Mouse (Mus musculus) intestine, postnatal 0 days (tissue): Measurements from ENCODE around the gene Ngp. TPM values are rescaled to one million over a fixed set of nuclear protein-coding genes. Genes with fewer than 3 reads are reported as not detected.
A peak's percentile ranks its signal among the peaks of the same experiment; 100 is the strongest.
"Not testable (repeated sequence)": the region's sequence is repeated elsewhere in the genome, so short reads cannot be mapped to it uniquely, and the experiment has no call there.

Experiments used
- ATAC-seq: fragments of 200-750 bp; cut with Nextera tagmentation; 2 replicates; pipeline ENCODE4 v1.8.0; 2017; ENCODE audit warnings: mild to moderate bottlenecking, moderate TSS enrichment, moderate library complexity
- H3K27ac ChIP-seq: fragments of 300-500 bp; sonication (generic); 2 replicates; pipeline ENCODE4 v1.5.1; 2014; ENCODE audit warnings: mild to moderate bottlenecking, low read depth, low read length, moderate library complexity
- H3K27me3 ChIP-seq: fragments of 300-500 bp; sonication (generic); replicated peaks from 2 replicates; pipeline ENCODE4 v1.6.1; 2014; ENCODE audit warnings: low read length, mixed read lengths; ENCODE audit not compliant: control insufficient read depth, insufficient read depth
- H3K36me3 ChIP-seq: fragments of 300-500 bp; sonication (generic); 2 replicates; pipeline ENCODE4 v1.6.1; 2014; ENCODE audit warnings: mild to moderate bottlenecking, moderate library complexity; ENCODE audit not compliant: control insufficient read depth, insufficient read depth
- H3K4me1 ChIP-seq: fragments of 300-500 bp; sonication (generic); replicated peaks from 2 replicates; pipeline ENCODE4 v1.6.1; 2014; ENCODE audit warnings: antibody characterized with exemption, low read length, mixed read lengths; ENCODE audit not compliant: control insufficient read depth, insufficient read depth
- H3K4me2 ChIP-seq: fragments of 300-500 bp; sonication (generic); replicated peaks from 2 replicates; pipeline ENCODE4 v1.6.1; 2014; ENCODE audit warnings: low read depth, mild to moderate bottlenecking, moderate library complexity
- H3K4me3 ChIP-seq: fragments of 300-500 bp; sonication (generic); 2 replicates; pipeline ENCODE4 v1.5.1; 2014; ENCODE audit warnings: low read depth, low read length
- H3K9ac ChIP-seq: fragments of 300-500 bp; sonication (generic); 2 replicates; pipeline ENCODE4 v1.6.1; 2014; ENCODE audit warnings: mild to moderate bottlenecking, low read depth, low read length
- H3K9me3 ChIP-seq: fragments of 300-500 bp; sonication (generic); 2 replicates; pipeline ENCODE4 v1.6.1; 2016; ENCODE audit warnings: mixed run types; ENCODE audit not compliant: control insufficient read depth
- CTCF ChIP-seq: sonication (generic); IDR thresholded peaks from 2 replicates; pipeline ENCODE4 v1.5.1; 2016; ENCODE audit warnings: low read depth, mild to moderate bottlenecking, control low read depth, antibody characterized with exemption, moderate library complexity
- WGBS: fragments of 180-500 bp; shearing (Covaris S2); extraction: QIAGEN DNeasy Blood & Tissue Kit; methylation state at CpG from one replicate; pipeline ENCODE4 v1.1.7; 2014; 5-methylcytosine and 5-hydroxymethylcytosine counted together
- polyA plus RNA-seq: library from polyadenylated mRNA; unstranded; fragments of >200 nt; fragmentation: Nextera tagmentation; extraction: Ambion mirVana; gene quantifications from 2 replicates; pipeline ENCODE4 v1.2.1, GENCODE M21; 2015

The Ngp gene
- polyA plus RNA-seq, 1 experiment from 2014 or later: 1.9 TPM

GRCm38 (mm10) chr9:110402731-110403130, 16.8 kb upstream of the Ngp start:
- H3K36me3 ChIP-seq: peaks cover 6% of the 10 kb centered on the region
- H3K4me3 ChIP-seq: no peak overlapping the region
- no peak overlapping the region for H3K9ac ChIP-seq
- no peak for TF ChIP-seq CTCF
- H3K4me2 ChIP-seq: no peak overlapping the region
- H3K27ac ChIP-seq: no peak overlapping the region
- no peak for ATAC-seq
- no peaks in the 10 kb centered on the region for H3K27me3 ChIP-seq
- no peaks in the 10 kb centered on the region for H3K9me3 ChIP-seq
- no peaks in the 10 kb centered on the region for H3K4me1 ChIP-seq
- 93% methylated on average over 2 of the region's 2 CpGs for WGBS

DNA sequence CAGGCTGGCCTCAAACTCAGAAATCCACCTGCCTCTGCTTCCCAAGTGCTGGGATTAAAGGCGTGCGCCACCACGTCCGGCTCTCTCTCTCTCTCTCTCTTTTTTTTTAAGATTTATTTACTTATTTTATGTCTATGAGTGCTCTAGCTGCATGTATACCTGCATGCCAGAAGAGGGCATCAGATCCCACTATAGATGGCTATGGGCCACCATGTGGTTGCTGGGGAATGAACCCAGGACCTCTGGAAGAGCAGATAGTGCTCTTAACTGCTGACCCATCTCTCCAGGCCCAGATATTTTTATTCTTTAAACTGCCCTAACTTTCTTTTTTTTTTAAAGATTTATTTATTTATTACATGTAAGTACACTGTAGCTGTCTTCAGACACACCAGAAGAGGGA, 16.3 kb upstream of the Ngp start:
- H3K4me1 ChIP-seq, H3K9ac ChIP-seq, H3K27ac ChIP-seq, H3K36me3 ChIP-seq, ATAC-seq, H3K4me3 ChIP-seq, H3K9me3 ChIP-seq, H3K27me3 ChIP-seq, H3K4me2 ChIP-seq: not testable (repeated sequence)
- 72% methylated on average over 4 of the region's 4 CpGs for WGBS
- TF ChIP-seq CTCF: peak; percentile 34

DNA sequence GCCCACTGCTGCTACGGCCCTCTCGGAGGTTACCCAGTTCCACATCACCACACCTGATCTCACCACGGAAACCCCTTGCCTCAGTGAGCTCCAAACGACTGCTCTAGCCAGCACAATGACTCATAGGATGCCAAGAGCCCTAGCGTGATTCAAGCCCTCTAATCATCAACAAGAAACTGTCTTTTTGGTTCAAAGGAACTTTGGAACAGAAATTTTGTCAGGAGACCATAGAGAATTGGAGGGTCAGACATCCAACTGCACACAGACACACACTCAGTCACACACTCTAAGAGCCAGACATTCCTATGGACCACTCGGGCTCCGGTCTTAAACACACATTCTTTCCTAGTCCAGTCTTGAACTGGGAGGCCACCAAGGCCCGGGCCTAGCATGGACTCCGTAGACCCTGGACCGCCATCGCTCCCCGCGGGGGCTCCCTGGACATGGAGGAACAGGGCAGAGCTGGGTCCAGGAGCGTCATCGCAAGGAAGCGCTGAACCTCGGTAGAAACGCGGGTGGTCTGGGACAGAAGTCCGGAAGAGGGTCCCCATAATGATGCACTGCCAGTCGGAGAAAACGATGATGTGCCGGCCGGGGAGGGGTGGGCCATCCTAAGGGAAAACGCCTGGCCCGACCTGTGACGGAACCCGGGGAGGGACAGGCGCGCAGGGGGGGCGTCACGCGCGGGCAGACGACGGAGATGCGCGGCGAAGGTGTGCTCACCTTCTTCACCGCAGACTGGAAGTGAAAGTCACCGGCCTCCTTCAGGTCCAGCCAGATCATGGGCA, 12.0 kb upstream of the Ngp start:
- Histone ChIP-seq H3K4me3 (peak overlapping the region; percentile 93), H3K9ac (peak overlapping the region; percentile 85), H3K27me3 (no peaks in the 10 kb centered on the region), H3K9me3 (no peaks in the 10 kb centered on the region), H3K27ac (peak overlapping the region; percentile 64), H3K36me3 (no peaks in the 10 kb centered on the region), H3K4me2 (peak overlapping the region; percentile 81), H3K4me1 (no peaks in the 10 kb centered on the region)
- TF ChIP-seq CTCF: no peak
- 1% methylated on average over 41 of the region's 41 CpGs for WGBS
- ATAC-seq: peak; percentile 49

- no peak for TF ChIP-seq CTCF
- peak within 1 kb of the TSS; percentile 81 for H3K4me2 ChIP-seq
- no peaks in the 10 kb centered on the region for H3K9me3 ChIP-seq
- H3K27me3 ChIP-seq: no peaks in the 10 kb centered on the region
- WGBS: under 1% methylated on average over 39 of the region's 39 CpGs
- peak within 1 kb of the TSS; percentile 69 for H3K27ac ChIP-seq
- ATAC-seq: peak; percentile 95
- no peaks in the 10 kb centered on the region for H3K36me3 ChIP-seq
- no peaks in the 10 kb centered on the region for H3K4me1 ChIP-seq
- H3K4me3 ChIP-seq: peak within 1 kb of the TSS; percentile 93
- peak within 1 kb of the TSS; percentile 85 for H3K9ac ChIP-seq
Observed at GRCm38 (mm10) chr9:110408099-110408773, 11.3 kb upstream of the Ngp start, which contains the start of gene Ptpn23. Gene Ptpn23, minus strand, starts transcription at chr9:110408213.

GRCm38 (mm10) chr9:110410908-110411887, 8.3 kb upstream of the Ngp start:
- H3K4me3 ChIP-seq: no peak overlapping the region
- no peak overlapping the region for H3K9ac ChIP-seq
- H3K36me3 ChIP-seq: no peaks in the 10 kb centered on the region
- ATAC-seq: no peak
- TF ChIP-seq CTCF: peak; percentile 93
- H3K27me3 ChIP-seq: no peaks in the 10 kb centered on the region
- H3K9me3 ChIP-seq: no peaks in the 10 kb centered on the region
- WGBS: 39% methylated on average over 6 of the region's 6 CpGs
- H3K4me1 ChIP-seq: no peaks in the 10 kb centered on the region
- no peak overlapping the region for H3K4me2 ChIP-seq
- H3K27ac ChIP-seq: no peak overlapping the region
